Mouse (Mus musculus): ENCODE data around the gene Foxn3.

Gene Foxn3

GRCm38 (mm10) chr12:99340418-99341182 is 222.8 kb downstream of the Foxn3 start:
- TF ChIP-seq GATA4 (IDR thresholded peaks at IDR 0.05; ENCODE audit: insufficient replicate concordance, low read length): no peak

GRCm38 (mm10) chr12:99339640-99340325 is 223.6 kb downstream of the Foxn3 start:
- TF ChIP-seq GATA4 (IDR thresholded peaks at IDR 0.05; ENCODE audit: insufficient replicate concordance, low read length): no peak

GRCm38 (mm10) chr12:99338754-99339153 is 224.6 kb downstream of the Foxn3 start:
- TF ChIP-seq GATA4 (IDR thresholded peaks at IDR 0.05; ENCODE audit: insufficient replicate concordance, low read length): no peak

GRCm38 (mm10) chr12:99337171-99337435 is 226.3 kb downstream of the Foxn3 start:
- no peak for TF ChIP-seq GATA4 (IDR thresholded peaks at IDR 0.05; ENCODE audit: insufficient replicate concordance, low read length)

- TF ChIP-seq GATA4 (IDR thresholded peaks at IDR 0.05; ENCODE audit: insufficient replicate concordance, low read length): no peak
Observed at GRCm38 (mm10) chr12:99336349-99337170, 226.8 kb downstream of the Foxn3 start.

GRCm38 (mm10) chr12:99335628-99336027 is 227.8 kb downstream of the Foxn3 start:
- no peak for TF ChIP-seq GATA4 (IDR thresholded peaks at IDR 0.05; ENCODE audit: insufficient replicate concordance, low read length)

- no peak for TF ChIP-seq GATA4 (IDR thresholded peaks at IDR 0.05; ENCODE audit: insufficient replicate concordance, low read length)
Observed at GRCm38 (mm10) chr12:99334026-99334425, 229.4 kb downstream of the Foxn3 start.

GRCm38 (mm10) chr12:99333304-99333968 is 229.9 kb downstream of the Foxn3 start:
- no peak for TF ChIP-seq GATA4 (IDR thresholded peaks at IDR 0.05; ENCODE audit: insufficient replicate concordance, low read length)

GRCm38 (mm10) chr12:99332144-99332807 is 231.1 kb downstream of the Foxn3 start:
- no peak for TF ChIP-seq GATA4 (IDR thresholded peaks at IDR 0.05; ENCODE audit: insufficient replicate concordance, low read length)

GRCm38 (mm10) chr12:99331341-99331947 is 231.9 kb downstream of the Foxn3 start:
- TF ChIP-seq GATA4 (IDR thresholded peaks at IDR 0.05; ENCODE audit: insufficient replicate concordance, low read length): no peak

GRCm38 (mm10) chr12:99330822-99331285 is 232.5 kb downstream of the Foxn3 start:
- TF ChIP-seq GATA4 (IDR thresholded peaks at IDR 0.05; ENCODE audit: insufficient replicate concordance, low read length): no peak

- no peak for TF ChIP-seq GATA4 (IDR thresholded peaks at IDR 0.05; ENCODE audit: insufficient replicate concordance, low read length)
Observed at GRCm38 (mm10) chr12:99329301-99330257, 233.8 kb downstream of the Foxn3 start.

- TF ChIP-seq GATA4 (IDR thresholded peaks at IDR 0.05; ENCODE audit: insufficient replicate concordance, low read length): no peak
Observed at GRCm38 (mm10) chr12:99326157-99326556, 237.2 kb downstream of the Foxn3 start.
